Mouse (Mus musculus): ENCODE data around the gene Zfp212. TPM values are rescaled to one million over a fixed set of nuclear protein-coding genes. Genes with fewer than 3 reads are reported as not detected.

The Zfp212 gene
- polyA plus RNA-seq, 1 experiment: 9.6 TPM

DNA sequence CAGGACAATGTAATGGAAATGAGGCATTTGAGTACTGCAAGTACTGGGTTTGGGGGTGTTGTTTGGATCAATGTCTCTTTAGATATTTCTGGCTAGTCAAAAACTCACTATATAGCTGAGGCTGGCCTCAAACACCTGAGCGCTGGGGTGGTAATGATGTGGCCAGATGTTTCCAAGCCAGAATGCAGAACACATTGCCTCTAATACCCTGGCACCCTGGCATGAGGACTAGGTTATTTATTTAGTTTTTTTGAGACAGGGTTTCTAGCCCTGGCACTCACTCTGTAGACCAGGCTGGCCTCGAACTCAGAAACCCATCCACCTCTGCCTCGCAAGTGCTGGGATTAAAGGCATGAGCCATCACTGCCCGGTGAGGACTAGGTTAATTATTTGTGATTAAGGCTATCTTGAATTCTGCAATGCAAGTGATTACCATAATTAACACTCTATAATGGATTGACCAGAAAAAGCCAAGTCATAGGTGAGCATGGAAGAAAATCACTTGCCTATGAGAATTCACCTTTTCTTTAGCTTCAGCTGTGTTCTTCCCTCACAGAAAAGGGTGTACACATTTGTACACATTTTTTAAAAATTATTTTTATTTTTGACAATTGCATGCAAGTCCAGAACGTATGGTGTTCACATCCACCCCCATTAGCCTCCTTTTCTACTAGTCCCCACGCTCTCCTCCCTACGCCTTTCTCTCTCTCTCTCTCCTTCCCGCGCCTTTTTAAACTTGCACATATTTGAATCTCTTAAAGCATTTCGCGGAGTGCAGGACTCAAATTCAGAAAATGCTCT lies 430 bp upstream of the Zfp212 start:
- H3K4me1 ChIP-seq (ENCODE audit: control insufficient read depth, insufficient read depth, low read length): peaks cover 10% of the 10 kb centered on the region
- peak overlapping the region; percentile 87 for H3K4me3 ChIP-seq (ENCODE audit: insufficient read depth, low read length)
- peak overlapping the region; percentile 63 for H3K27ac ChIP-seq (ENCODE audit: insufficient read depth, low read depth, low read length)
- TF ChIP-seq CTCF (IDR thresholded peaks at IDR 0.05; ENCODE audit: low read depth, low read length): no peak
- no peak for TF ChIP-seq POLR2A (IDR thresholded peaks at IDR 0.05; ENCODE audit: borderline replicate concordance, low read depth, low read length)

DNA sequence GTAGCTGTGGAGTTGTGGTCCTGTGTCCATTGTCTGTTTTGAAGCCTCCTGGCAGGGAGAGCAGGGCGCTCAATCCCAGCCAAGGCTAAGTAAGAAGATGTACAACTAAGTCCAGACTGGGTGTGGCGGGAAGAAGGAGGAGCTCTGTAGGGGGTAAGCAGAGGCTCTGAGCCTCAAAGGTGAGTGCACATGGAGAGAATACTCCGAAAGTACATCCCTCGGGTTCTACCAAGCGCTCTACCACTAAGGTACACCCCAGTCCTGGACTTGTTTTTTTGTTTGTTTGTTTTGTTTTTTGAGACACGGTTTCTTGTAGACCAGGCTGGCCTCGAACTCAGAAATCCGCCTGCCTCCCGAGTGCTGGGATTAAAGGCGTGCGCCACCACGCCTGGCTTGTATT lies 22.2 kb downstream of the Zfp212 start:
- peak overlapping the region; percentile 74 for H3K4me3 ChIP-seq (ENCODE audit: insufficient read depth, low read length)
- H3K4me1 ChIP-seq (ENCODE audit: control insufficient read depth, insufficient read depth, low read length): peaks cover 2% of the 10 kb centered on the region; the same call in 1 of the 2 replicates
- no peak overlapping the region for H3K27ac ChIP-seq (ENCODE audit: insufficient read depth, low read depth, low read length)
- TF ChIP-seq CTCF (IDR thresholded peaks at IDR 0.05; ENCODE audit: low read depth, low read length) (no peak), POLR2A (IDR thresholded peaks at IDR 0.05; ENCODE audit: borderline replicate concordance, low read depth, low read length) (no peak)

DNA sequence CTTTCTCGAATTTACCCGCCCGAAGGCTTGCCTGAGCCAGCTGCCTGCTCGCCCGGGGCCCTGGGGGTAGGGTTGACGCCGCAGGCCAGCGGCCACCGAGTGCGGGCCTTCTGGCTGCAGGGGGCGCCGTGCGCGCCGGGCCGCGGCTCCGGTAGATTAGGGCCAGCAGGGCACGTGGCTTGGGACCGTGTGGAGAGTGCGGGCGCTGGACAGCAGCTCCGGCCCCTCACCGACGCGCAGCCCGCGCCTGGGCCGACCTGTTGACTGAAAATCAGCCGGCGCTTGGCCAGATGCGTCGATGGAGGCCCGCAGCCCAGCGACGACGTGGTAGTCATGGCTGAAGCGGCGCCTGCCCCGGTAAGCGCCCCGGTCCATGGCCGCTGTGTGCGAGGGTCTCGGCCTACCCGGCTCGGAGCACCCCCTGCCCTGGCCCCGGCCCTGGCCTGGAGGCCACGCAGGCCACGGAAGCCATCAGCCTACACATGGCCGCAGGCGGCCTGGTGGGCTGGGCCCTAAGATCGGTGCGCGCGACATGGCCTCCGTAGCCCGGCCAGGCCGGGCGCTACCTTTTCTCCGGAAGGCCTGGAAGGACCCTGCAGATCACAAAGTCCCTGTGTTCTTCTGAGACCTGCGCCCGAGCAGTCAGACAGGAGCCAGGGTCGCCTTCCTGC lies 22.9 kb downstream of the Zfp212 start:
- H3K27ac ChIP-seq (ENCODE audit: insufficient read depth, low read depth, low read length): peak overlapping the region; percentile 59

GRCm38 (mm10) chr6:47943721-47944120 lies 23.4 kb downstream of the Zfp212 start:
- peak overlapping the region; percentile 59; the same call in 1 of the 2 replicates for H3K27ac ChIP-seq (ENCODE audit: insufficient read depth, low read depth, low read length)
- peak overlapping the region; percentile 74 for H3K4me3 ChIP-seq (ENCODE audit: insufficient read depth, low read length)
- H3K4me1 ChIP-seq (ENCODE audit: control insufficient read depth, insufficient read depth, low read length): peaks cover 2% of the 10 kb centered on the region
- TF ChIP-seq POLR2A (IDR thresholded peaks at IDR 0.05; ENCODE audit: borderline replicate concordance, low read depth, low read length) (no peak), CTCF (IDR thresholded peaks at IDR 0.05; ENCODE audit: low read depth, low read length) (no peak)

More for the DNA sequence above, 22.9 kb downstream of the Zfp212 start:
- H3K4me1 ChIP-seq (ENCODE audit: control insufficient read depth, insufficient read depth, low read length): peaks cover 2% of the 10 kb centered on the region; the same call in 1 of the 2 replicates
- TF ChIP-seq POLR2A (IDR thresholded peaks at IDR 0.05; ENCODE audit: borderline replicate concordance, low read depth, low read length): no peak
- TF ChIP-seq CTCF (IDR thresholded peaks at IDR 0.05; ENCODE audit: low read depth, low read length): no peak
- H3K4me3 ChIP-seq (ENCODE audit: insufficient read depth, low read length): peak overlapping the region; percentile 74

DNA sequence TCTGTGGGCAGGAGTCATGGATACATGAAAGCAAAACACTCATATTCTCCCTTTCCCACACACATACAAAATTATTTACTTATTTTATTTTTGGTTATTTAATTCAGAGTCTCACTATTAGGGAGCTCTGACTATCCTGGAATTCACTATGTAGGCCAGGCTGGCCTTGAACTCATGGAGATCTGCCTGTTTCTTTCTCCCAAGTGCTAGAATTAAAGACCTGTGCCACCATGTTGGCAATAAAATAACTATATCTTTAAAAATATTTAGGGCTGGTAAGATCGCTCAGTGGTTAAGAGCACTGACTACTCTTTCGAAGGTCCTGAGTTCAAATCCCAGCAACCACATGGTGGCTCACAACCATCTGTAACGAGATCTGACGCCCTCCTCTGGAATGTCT lies 27.1 kb downstream of the Zfp212 start:
- TF ChIP-seq POLR2A (IDR thresholded peaks at IDR 0.05; ENCODE audit: borderline replicate concordance, low read depth, low read length): no peak
- no peak for TF ChIP-seq CTCF (IDR thresholded peaks at IDR 0.05; ENCODE audit: low read depth, low read length)
- Histone ChIP-seq H3K4me3 (ENCODE audit: insufficient read depth, low read length) (no peak overlapping the region), H3K4me1 (ENCODE audit: control insufficient read depth, insufficient read depth, low read length) (peaks cover 8% of the 10 kb centered on the region), H3K27ac (ENCODE audit: insufficient read depth, low read depth, low read length) (no peak overlapping the region)

GRCm38 (mm10) chr6:47953191-47953726 lies 33.0 kb downstream of the Zfp212 start, which contains the start of gene Zfp956:
Gene Zfp956 (plus strand): TSS chr6:47953390.
- H3K4me3 ChIP-seq (ENCODE audit: insufficient read depth, low read length): peak within 1 kb of the TSS; percentile 84
- no peak within 1 kb of the TSS for H3K27ac ChIP-seq (ENCODE audit: insufficient read depth, low read depth, low read length)
- TF ChIP-seq POLR2A (IDR thresholded peaks at IDR 0.05; ENCODE audit: borderline replicate concordance, low read depth, low read length) (no peak), CTCF (IDR thresholded peaks at IDR 0.05; ENCODE audit: low read depth, low read length) (no peak)
- peaks cover 15% of the 10 kb centered on the region for H3K4me1 ChIP-seq (ENCODE audit: control insufficient read depth, insufficient read depth, low read length)

DNA sequence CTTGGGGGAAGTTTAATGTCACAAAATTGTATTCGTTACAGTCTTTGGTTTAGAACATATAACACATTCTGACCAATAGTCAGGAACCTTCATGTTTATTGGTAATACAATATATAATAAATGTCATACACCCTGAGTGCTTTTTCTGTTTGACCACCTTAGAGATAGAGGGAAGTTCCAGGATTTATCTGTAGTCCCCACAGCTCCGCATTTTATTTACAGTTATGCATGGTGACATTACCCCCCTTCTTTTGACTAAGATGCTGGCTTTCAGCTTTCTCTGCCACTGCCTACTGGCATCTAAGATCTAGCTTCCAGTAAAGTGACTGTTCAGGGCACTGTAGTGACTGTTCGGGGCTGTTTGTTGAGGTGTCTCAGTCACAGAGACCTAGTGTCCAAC lies 34.1 kb downstream of the Zfp212 start:
- H3K4me3 ChIP-seq (ENCODE audit: insufficient read depth, low read length): no peak overlapping the region
- no peak overlapping the region for H3K27ac ChIP-seq (ENCODE audit: insufficient read depth, low read depth, low read length)
- peaks cover 9% of the 10 kb centered on the region for H3K4me1 ChIP-seq (ENCODE audit: control insufficient read depth, insufficient read depth, low read length)
- no peak for TF ChIP-seq POLR2A (IDR thresholded peaks at IDR 0.05; ENCODE audit: borderline replicate concordance, low read depth, low read length)
- TF ChIP-seq CTCF (IDR thresholded peaks at IDR 0.05; ENCODE audit: low read depth, low read length): no peak

DNA sequence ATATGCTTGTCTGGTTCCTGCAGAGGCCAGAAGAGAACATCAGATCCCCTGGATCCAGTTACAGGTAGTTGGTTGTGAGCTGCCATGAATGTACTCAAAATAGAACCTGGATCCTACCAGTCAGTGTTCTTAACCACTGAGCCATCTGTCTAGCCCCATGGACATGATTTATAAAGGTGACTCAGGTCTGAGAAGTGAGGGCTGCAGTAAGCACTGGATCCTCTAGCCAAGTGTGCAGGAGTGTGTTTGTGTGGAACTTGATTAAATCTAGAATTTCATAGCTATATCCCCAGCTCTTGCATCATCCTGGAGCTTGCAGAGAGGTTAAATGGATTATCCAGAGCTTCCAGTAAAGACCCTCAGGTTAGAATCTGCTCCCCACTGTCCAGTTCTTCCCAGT lies 37.5 kb downstream of the Zfp212 start:
- Histone ChIP-seq H3K27ac (ENCODE audit: insufficient read depth, low read depth, low read length) (no peak overlapping the region), H3K4me3 (ENCODE audit: insufficient read depth, low read length) (no peak overlapping the region), H3K4me1 (ENCODE audit: control insufficient read depth, insufficient read depth, low read length) (peaks cover 7% of the 10 kb centered on the region)
- TF ChIP-seq POLR2A (IDR thresholded peaks at IDR 0.05; ENCODE audit: borderline replicate concordance, low read depth, low read length) (no peak), CTCF (IDR thresholded peaks at IDR 0.05; ENCODE audit: low read depth, low read length) (no peak)

DNA sequence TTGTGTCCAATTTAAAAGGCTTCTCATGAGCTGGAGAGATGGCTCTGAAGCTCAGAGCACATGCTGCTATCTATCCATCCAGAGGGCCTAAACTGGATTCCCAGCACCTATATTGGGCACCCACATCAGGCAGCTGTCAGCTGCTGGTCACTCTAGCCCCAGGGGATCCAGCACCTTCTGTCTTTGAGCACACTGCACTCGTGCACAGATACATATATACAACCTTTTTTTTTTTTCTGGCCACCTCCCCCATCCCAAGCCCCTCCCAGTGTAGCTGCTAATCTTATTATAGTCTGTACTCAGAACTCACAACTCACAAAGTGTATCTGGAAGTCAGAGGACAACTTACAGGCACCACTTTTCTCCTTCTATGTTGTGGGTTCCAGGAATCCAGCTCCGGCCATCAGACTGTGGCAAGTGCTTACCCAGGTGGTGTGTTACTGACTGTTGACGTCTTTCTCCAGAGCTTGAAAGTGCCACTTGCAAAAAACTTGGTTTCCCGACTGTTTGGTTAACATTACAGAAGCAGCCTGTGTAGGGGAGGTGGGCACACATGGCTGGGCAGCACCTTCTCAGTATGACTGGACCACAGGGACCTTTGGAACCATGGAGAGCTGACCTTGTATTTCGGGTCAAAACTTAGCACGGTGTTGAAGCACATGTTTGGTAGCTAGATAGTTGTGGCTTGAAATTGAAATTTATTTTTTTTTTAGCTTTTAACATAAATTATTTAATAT lies 40.6 kb downstream of the Zfp212 start:
- TF ChIP-seq CTCF (IDR thresholded peaks at IDR 0.05; ENCODE audit: low read depth, low read length) (no peak), POLR2A (IDR thresholded peaks at IDR 0.05; ENCODE audit: borderline replicate concordance, low read depth, low read length) (no peak)
- Histone ChIP-seq H3K27ac (ENCODE audit: insufficient read depth, low read depth, low read length) (no peak overlapping the region), H3K4me3 (ENCODE audit: insufficient read depth, low read length) (no peak overlapping the region), H3K4me1 (ENCODE audit: control insufficient read depth, insufficient read depth, low read length) (no peaks in the 10 kb centered on the region; the same call in 1 of the 2 replicates)

Data from bone marrow macrophage, adult 2 months (primary cell).